Comparison of ENCODE assay signal across 18 mouse cellular contexts in the genomic region with DNA sequence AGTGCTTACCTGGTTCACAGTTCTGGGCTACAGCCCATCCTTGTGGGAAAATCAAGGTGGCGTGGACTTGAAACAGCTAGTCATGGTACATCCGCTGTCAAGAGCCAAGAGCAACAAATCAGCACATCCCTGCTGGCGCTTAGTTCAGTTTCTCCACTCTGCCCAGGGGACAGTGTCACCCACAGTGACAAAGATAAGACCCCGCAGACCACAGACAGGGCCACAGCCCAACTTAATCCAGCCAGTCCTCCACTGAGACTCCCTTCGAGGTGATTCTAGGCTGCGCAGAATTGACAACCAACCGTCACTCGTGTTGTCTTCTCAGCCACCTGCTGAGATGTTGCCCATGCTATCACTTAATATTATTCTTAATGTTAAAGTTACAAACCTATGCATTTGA. TPM values are rescaled to one million over a fixed set of nuclear protein-coding genes. Genes with fewer than 3 reads are reported as not detected.
DNase-seq lines count a peak whose midpoint lies in the region; ATAC-seq and TF ChIP-seq lines count a peak whose summit lies in the region.
"Had no signal": no experiment of that assay in that cellular context is flagged by ENCODE, and none has a peak within 500 bp of the region (broad histone marks: within the 10 kb centered on the region; RNA-seq: fewer than 3 reads in every experiment).

No protein-coding gene starts in this region.

- no peak for TF ChIP-seq POLR2A in MEL (IDR thresholded peaks at IDR 0.05; ENCODE audit: control insufficient read depth in 1 of 2, insufficient read depth in 1 of 2, low read depth in 1 of 2, low read length in 2 of 2, poor library complexity in 1 of 2)

- H3K9ac ChIP-seq in MEL (ENCODE audit: control insufficient read depth, low read depth, low read length, poor library complexity, severe bottlenecking), result no peak overlapping the region
- no peak overlapping the region for H3K9ac ChIP-seq in liver, embryonic 14.5 days (replicated peaks)
- no peak overlapping the region for H3K9ac ChIP-seq in hindbrain, embryonic 16.5 days (ENCODE audit: low read depth, low read length)
- H3K9ac ChIP-seq: embryonic facial prominence, embryonic 12.5 days; forebrain, embryonic 15.5 days; hindbrain, embryonic 13.5 days had no signal

- peaks cover 0 to 30% of the 10 kb centered on the region in 2 experiments; a peak in 2 of 4 replicates for H3K36me3 ChIP-seq in MEL (ENCODE audit: control insufficient read depth in 1 of 2, insufficient read depth in 2 of 2, low read length in 2 of 2)
- H3K36me3 ChIP-seq in liver, embryonic 14.5 days (replicated peaks; ENCODE audit: control insufficient read depth, insufficient read depth, low read depth), result no peaks in the 10 kb centered on the region
- H3K36me3 ChIP-seq in hindbrain, embryonic 16.5 days (ENCODE audit: control insufficient read depth, insufficient read depth, low read length), result no peaks in the 10 kb centered on the region
- H3K36me3 ChIP-seq: embryonic facial prominence, embryonic 12.5 days; forebrain, embryonic 15.5 days; hindbrain, embryonic 13.5 days had no signal

- TF ChIP-seq CTCF in MEL (IDR thresholded peaks at IDR 0.05 in 2 of 3, conservative IDR thresholded peaks at IDR 0.05 in 1 of 3; ENCODE audit: control insufficient read depth in 1 of 3, insufficient read depth in 1 of 3, low read depth in 2 of 3, low read length in 3 of 3, poor library complexity in 1 of 3, severe bottlenecking in 1 of 3), result no peak
- TF ChIP-seq CTCF in liver, embryonic 14.5 days (IDR thresholded peaks at IDR 0.05; ENCODE audit: low read depth), result no peak

- no peak for TF ChIP-seq RAD21 in MEL (IDR thresholded peaks at IDR 0.05; ENCODE audit: low read depth, low read length)

- H3K27me3 ChIP-seq in MEL (ENCODE audit: control insufficient read depth in 1 of 2, insufficient read depth in 2 of 2, low read length in 2 of 2), result no peaks in the 10 kb centered on the region
- H3K27me3 ChIP-seq in liver, embryonic 14.5 days (ENCODE audit: control insufficient read depth, insufficient read depth, low read length), result no peaks in the 10 kb centered on the region
- no peaks in the 10 kb centered on the region for H3K27me3 ChIP-seq in hindbrain, embryonic 16.5 days (replicated peaks; ENCODE audit: control insufficient read depth, insufficient read depth, low read length)
- H3K27me3 ChIP-seq: CH12.LX; embryonic facial prominence, embryonic 12.5 days; forebrain, embryonic 15.5 days; hindbrain, embryonic 13.5 days had no signal

- DNase-seq in MEL (ENCODE audit: low read depth, low spot score), result peak; percentile 64
- DNase-seq in liver, result peak; percentile 44
- DNase-seq in liver, embryonic 14.5 days (ENCODE audit: low read depth in 3 of 3, low spot score in 3 of 3), result no peak
- no peak for DNase-seq in gastrocnemius, postnatal 4 days (ENCODE audit: low spot score in 2 of 2)
- DNase-seq in adrenal gland, postnatal 4 days (ENCODE audit: low spot score in 2 of 2), result no peak
- DNase-seq: adrenal gland, adult 2 months; adrenal gland, postnatal 25 days; cerebellum, adult 2 months; cerebellum, postnatal 14 days; heart, postnatal 10 days; heart, postnatal 4 days had no signal

- H3K4me1 ChIP-seq in MEL (ENCODE audit: control insufficient read depth in 1 of 2, insufficient read depth in 2 of 2, low read length in 2 of 2), result peaks cover 2 to 39% of the 10 kb centered on the region in 2 experiments
- peaks cover 2 to 16% of the 10 kb centered on the region in 2 experiments; a peak in 3 of 4 replicates for H3K4me1 ChIP-seq in liver, embryonic 14.5 days (replicated peaks; ENCODE audit: control insufficient read depth in 2 of 2, insufficient read depth in 2 of 2, low read length in 1 of 2)
- H3K4me1 ChIP-seq in hindbrain, embryonic 16.5 days (ENCODE audit: control insufficient read depth, insufficient read depth, low read depth, low read length), result peaks cover 8% of the 10 kb centered on the region

- H3K79me2 ChIP-seq in MEL (ENCODE audit: control insufficient read depth, insufficient read depth, low read length, poor library complexity), result peaks cover 6% of the 10 kb centered on the region; the same call in 1 of the 2 replicates

- no peak overlapping the region for H3K4me3 ChIP-seq in MEL (ENCODE audit: control insufficient read depth in 1 of 2, insufficient read depth in 1 of 2, low read depth in 2 of 2, low read length in 2 of 2)
- no peak overlapping the region for H3K4me3 ChIP-seq in liver, embryonic 14.5 days (ENCODE audit: insufficient read depth in 1 of 2, low read depth in 2 of 2, low read length in 2 of 2)
- no peak overlapping the region for H3K4me3 ChIP-seq in hindbrain, embryonic 16.5 days (ENCODE audit: low read length)
- H3K4me3 ChIP-seq: embryonic facial prominence, embryonic 12.5 days; forebrain, embryonic 15.5 days; hindbrain, embryonic 13.5 days had no signal

- peak; percentile 58; the same call in 1 of the 2 replicates for ATAC-seq in liver, embryonic 14.5 days (ENCODE audit: insufficient read depth)
- ATAC-seq in megakaryocyte progenitor cell, adult 5-6 weeks (replicated peaks; ENCODE audit: poor library complexity), result peak; percentile 76
- no peak for ATAC-seq in hindbrain, embryonic 16.5 days
- ATAC-seq: forebrain, embryonic 15.5 days had no signal

- TF ChIP-seq EP300 in MEL (IDR thresholded peaks at IDR 0.05; ENCODE audit: low read depth in 1 of 2, low read length in 2 of 2), result peak; percentile 50 to 71; a peak in 3 of 4 replicates
- TF ChIP-seq EP300 in liver, embryonic 14.5 days (IDR thresholded peaks at IDR 0.05; ENCODE audit: low read depth), result peak; percentile 44; the same call in 1 of the 2 replicates

- WGBS in liver, embryonic 14.5 days (ENCODE audit: insufficient replicate concordance), result 11% methylated on average over 8 of the region's 8 CpGs
- WGBS in hindbrain, embryonic 16.5 days, result 92% methylated on average over 8 of the region's 8 CpGs

- H3K4me2 ChIP-seq in liver, embryonic 14.5 days (ENCODE audit: low read depth), result no peak overlapping the region
- no peak overlapping the region for H3K4me2 ChIP-seq in hindbrain, embryonic 16.5 days (ENCODE audit: low read length)
- H3K4me2 ChIP-seq: embryonic facial prominence, embryonic 12.5 days; forebrain, embryonic 15.5 days; hindbrain, embryonic 13.5 days had no signal

- H3K27ac ChIP-seq in MEL (ENCODE audit: control insufficient read depth, low read depth, low read length), result no peak overlapping the region
- no peak overlapping the region for H3K27ac ChIP-seq in liver, embryonic 14.5 days
- H3K27ac ChIP-seq in hindbrain, embryonic 16.5 days (ENCODE audit: low read depth, low read length), result no peak overlapping the region
- H3K27ac ChIP-seq: embryonic facial prominence, embryonic 12.5 days; forebrain, embryonic 15.5 days; hindbrain, embryonic 13.5 days had no signal

- H3K9me3 ChIP-seq in MEL (replicated peaks; ENCODE audit: insufficient read depth, low read length), result no peaks in the 10 kb centered on the region
- no peaks in the 10 kb centered on the region for H3K9me3 ChIP-seq in liver, embryonic 14.5 days (ENCODE audit: control insufficient read depth, low read length)
- H3K9me3 ChIP-seq in hindbrain, embryonic 16.5 days (ENCODE audit: control insufficient read depth, low read length), result no peaks in the 10 kb centered on the region
- H3K9me3 ChIP-seq: embryonic facial prominence, embryonic 12.5 days; forebrain, embryonic 15.5 days; hindbrain, embryonic 13.5 days had no signal

TF ChIP-seq in MEL, 35 proteins besides CTCF, POLR2A, EP300 and RAD21 (continues in another document):
- TF ChIP-seq ETS1 (IDR thresholded peaks at IDR 0.05; ENCODE audit: low read depth, low read length) (peak; percentile 21; the same call in 1 of the 2 replicates), CHD2 (IDR thresholded peaks at IDR 0.05; ENCODE audit: low read length) (no peak), MAZ (IDR thresholded peaks at IDR 0.05; ENCODE audit: low read depth, low read length) (no peak), SMC3 (IDR thresholded peaks at IDR 0.05; ENCODE audit: low read depth, low read length) (no peak), TCF12 (IDR thresholded peaks at IDR 0.05; ENCODE audit: low read depth, low read length) (0 out of 2 replicates have a peak, but pooled peaks have one; percentile 40), POLR2AphosphoS2 (IDR thresholded peaks at IDR 0.05; ENCODE audit: low read length) (no peak), ZMIZ1 (IDR thresholded peaks at IDR 0.05; ENCODE audit: low read depth, low read length) (no peak), ZC3H11A (IDR thresholded peaks at IDR 0.05; ENCODE audit: low read depth, low read length) (no peak), TAL1 (IDR thresholded peaks at IDR 0.05; ENCODE audit: low read length) (peak; percentile 45), MYC (IDR thresholded peaks at IDR 0.05; ENCODE audit: low read depth, low read length) (no peak), POLR2AphosphoS5 (IDR thresholded peaks at IDR 0.05; ENCODE audit: borderline replicate concordance, low read depth, low read length) (no peak), NRF1 (IDR thresholded peaks at IDR 0.05; ENCODE audit: insufficient read depth, low read depth, low read length, poor library complexity, severe bottlenecking) (no peak), TBP (IDR thresholded peaks at IDR 0.05; ENCODE audit: low read depth, low read length) (no peak), HCFC1 (IDR thresholded peaks at IDR 0.05; ENCODE audit: low read depth, low read length) (no peak), ZKSCAN1 (IDR thresholded peaks at IDR 0.05; ENCODE audit: low read depth, low read length) (no peak), E2F4 (IDR thresholded peaks at IDR 0.05; ENCODE audit: borderline replicate concordance, low read depth, low read length) (no peak), BHLHE40 (IDR thresholded peaks at IDR 0.05; ENCODE audit: borderline replicate concordance, low read depth, low read length) (0 out of 2 replicates have a peak, but pooled peaks have one; percentile 14), GATA1 (IDR thresholded peaks at IDR 0.05; ENCODE audit: low read depth, low read length) (peak; percentile 60; the same call in 1 of the 2 replicates), CHD1 (IDR thresholded peaks at IDR 0.05; ENCODE audit: low read depth, low read length) (no peak), MYB (IDR thresholded peaks at IDR 0.05; ENCODE audit: low read depth, low read length) (no peak), GABPA (IDR thresholded peaks at IDR 0.05; ENCODE audit: low read depth, low read length) (no peak)

RNA-seq across cellular contexts. Expression of a gene that starts 56.7 kb away (rescaled TPM):
- not detected in 2 replicates for total RNA-seq in MEL (2012; rRNA removed)
- not detected for polyA plus RNA-seq in MEL (2012; ENCODE audit: insufficient read depth in 1 of 2, insufficient read length in 2 of 2, low read depth in 1 of 2, low replicate concordance in 2 of 2, missing spikeins in 1 of 2)
- polyA plus RNA-seq in liver, embryonic 14.5 days (2012; rRNA removed), result 0.01 TPM in 2 replicates
- 0.03 TPM in 1 of 2 replicates, not detected in the other for polyA plus RNA-seq in liver, embryonic 14.5 days (2014; fragmentation: Nextera tagmentation; extraction: Ambion mirVana)
- not detected in 2 replicates for total RNA-seq in megakaryocyte progenitor cell, adult 5-6 weeks (2015)
- 0.08 TPM in 1 of 2 replicates, not detected in the other for total RNA-seq in megakaryocyte progenitor cell, adult 5-6 weeks (2017)
- under 1 TPM; 0.25 to 0.31 TPM for total RNA-seq in gastrocnemius, postnatal 4 days (2021)
- 20.1 and 21.1 TPM in 2 replicates for polyA plus RNA-seq in hindbrain, embryonic 16.5 days (2015; fragmentation: Nextera tagmentation; extraction: Ambion mirVana)
- 1 to 10 TPM; 2.5 to 4.9 TPM for total RNA-seq in adrenal gland, postnatal 4 days (2021)
- total RNA-seq: CH12.LX; granulocyte monocyte progenitor cell, adult 5-6 weeks; heart, postnatal 10 days had no signal

Comparison
In these comparisons a context has a peak if more than half of its experiments do, and no peak if none do; other contexts are left out.
1. DNase-seq: peak in MEL (single experiment) and liver (single experiment); none in liver, embryonic 14.5 days (0 of 3), gastrocnemius, postnatal 4 days (0 of 2) and adrenal gland, postnatal 4 days (0 of 2).